Mouse (Mus musculus) cerebellum, postnatal 36 days (tissue): Measurements from ENCODE around the gene Fstl5.

Source experiments
- DNase-seq, 2 experiments: peaks; one replicate each; pipeline ENCODE4 v3.0.0; 2021 to 2022; ENCODE audit warnings: mixed read lengths in 2 of 2

Fstl5 gene

GRCm38 (mm10) chr3:76567346-76567745 is 493.3 kb downstream of the Fstl5 start:
- DNase-seq: no peak

- DNase-seq: no peak
Measured at GRCm38 (mm10) chr3:76572478-76572877, 498.4 kb downstream of the Fstl5 start.

- DNase-seq: no peak
Measured at GRCm38 (mm10) chr3:76572920-76573541, 499.0 kb downstream of the Fstl5 start.

DNA sequence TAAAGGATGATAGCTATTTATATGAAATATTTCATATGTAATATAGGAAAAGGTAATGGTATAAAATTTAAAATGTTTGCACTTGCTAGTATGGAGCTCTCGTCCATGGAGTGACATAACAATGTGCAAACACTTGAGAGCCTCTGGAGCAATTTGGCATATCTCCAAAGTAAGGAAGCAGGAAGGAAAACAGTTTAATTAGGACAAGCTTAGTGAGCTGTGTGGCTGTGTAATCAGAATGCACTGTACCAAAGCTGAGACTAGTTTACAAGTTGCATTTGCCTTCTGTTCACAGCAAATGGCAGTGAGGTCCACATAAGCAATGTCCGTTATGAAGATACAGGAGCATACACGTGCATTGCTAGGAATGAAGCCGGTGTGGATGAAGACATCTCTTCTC is 519.1 kb downstream of the Fstl5 start:
- peak in 1 of 2 experiments; percentile 12 for DNase-seq

DNA sequence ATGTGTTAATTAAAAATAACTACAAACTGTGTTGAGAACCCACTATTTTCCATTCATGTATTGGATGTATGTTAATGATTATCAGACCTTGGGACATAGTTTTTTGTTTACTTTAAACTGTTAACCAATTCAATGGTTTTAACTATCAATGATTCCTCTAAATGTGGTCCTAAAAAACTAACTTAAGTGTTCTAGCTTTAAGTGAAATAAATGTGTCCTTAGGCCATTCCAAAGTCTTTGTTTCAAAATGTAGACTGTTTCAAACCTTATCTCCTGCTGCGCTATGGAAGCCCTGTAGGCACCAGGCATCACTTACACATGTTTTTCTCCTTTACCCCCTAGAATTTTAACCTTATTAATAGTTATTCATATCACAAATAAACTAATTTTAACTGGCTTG is 546.0 kb downstream of the Fstl5 start:
- DNase-seq: no peak

DNA sequence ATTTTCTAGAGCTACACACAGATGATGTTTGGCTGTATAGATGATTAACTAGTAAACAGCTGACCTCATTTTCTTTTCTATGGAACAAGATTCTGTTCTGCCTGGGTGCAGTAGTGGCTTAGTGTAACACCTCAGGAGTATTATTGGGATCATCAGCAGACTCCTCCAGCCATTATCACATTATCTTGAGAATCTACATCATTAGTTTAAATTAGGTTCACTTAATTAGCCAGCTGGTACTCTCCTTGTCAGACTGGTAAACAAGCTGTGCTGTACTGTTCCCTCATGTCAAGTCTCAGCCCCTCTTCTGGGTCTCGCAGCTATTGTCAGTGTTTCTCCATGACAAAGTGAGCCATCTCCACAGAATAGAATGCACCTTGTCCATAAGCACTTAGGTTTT is 580.2 kb downstream of the Fstl5 start:
- no peak for DNase-seq

DNA sequence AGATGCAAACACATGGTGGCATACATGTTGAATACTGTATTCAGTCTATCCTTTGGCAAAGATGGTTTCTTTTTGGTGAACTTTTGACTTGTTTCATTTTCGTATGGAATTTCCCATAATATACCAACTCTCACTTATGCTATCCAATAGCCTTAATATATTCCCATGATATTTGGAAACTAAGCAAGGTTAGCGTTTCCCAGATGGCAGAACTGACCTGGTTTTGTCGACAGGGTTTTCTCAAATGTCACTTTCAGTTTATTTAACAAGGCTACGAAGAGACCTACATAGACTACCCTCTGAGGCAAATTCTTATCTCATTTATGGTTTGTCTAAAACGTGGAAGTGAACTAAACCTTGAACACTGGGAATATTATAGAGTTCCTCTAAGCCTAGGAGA is 596.8 kb downstream of the Fstl5 start:
- no peak for DNase-seq

DNA sequence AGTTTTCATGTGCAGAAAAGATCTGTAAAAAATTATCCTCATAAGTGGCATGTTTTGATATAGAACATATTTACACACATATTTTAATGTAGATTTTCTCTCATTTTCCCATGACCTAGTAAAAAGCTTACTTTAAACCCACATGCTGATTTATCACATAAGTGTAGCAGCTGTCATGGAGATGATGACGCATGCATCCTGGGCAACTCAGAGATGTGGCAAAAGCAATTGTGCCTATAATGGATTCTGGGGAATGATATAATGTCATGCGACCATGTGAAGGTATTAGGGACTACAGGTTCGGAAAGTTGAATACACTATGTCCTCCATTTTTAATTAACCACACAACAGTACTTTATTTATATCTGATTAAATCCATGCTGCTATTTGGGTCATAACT is 601.9 kb downstream of the Fstl5 start:
- no peak for DNase-seq

DNA sequence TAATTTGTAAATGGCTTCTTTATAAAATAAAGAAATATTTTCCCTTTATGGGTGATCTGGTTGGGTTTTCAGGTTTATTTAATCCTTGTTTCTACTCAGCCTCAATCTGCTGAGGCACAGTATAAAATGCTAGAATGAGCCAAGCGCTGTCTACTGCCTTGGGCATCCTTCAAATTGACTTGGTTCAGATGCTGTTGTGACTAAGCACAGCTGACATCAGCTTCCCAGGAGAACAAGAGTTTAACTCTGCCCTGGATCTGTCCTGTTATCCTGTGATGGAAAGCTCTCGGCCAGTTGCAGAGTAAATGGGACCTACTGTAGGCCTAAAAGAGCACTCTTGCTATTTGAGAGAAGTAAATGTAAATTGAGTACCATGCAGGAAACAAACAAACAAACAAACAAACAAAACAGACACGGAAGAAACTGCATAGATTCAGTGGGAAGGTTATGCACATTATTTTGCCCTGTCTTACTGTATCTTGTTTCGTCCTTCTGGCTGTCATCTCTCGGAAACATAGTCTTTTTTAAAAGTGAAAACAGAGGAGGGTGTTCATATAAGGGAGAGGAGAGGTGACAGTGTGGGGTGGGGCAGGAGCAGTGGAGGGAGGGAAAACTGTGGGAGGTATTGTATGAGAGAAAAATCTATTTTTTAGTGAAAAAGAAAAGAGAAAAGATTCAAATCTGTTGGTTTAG is 605.9 kb downstream of the Fstl5 start:
- DNase-seq: no peak

- no peak for DNase-seq
Measured at GRCm38 (mm10) chr3:76680546-76680883, 606.4 kb downstream of the Fstl5 start.

- DNase-seq: no peak
Measured at GRCm38 (mm10) chr3:76697134-76697629, 623.1 kb downstream of the Fstl5 start.

DNA sequence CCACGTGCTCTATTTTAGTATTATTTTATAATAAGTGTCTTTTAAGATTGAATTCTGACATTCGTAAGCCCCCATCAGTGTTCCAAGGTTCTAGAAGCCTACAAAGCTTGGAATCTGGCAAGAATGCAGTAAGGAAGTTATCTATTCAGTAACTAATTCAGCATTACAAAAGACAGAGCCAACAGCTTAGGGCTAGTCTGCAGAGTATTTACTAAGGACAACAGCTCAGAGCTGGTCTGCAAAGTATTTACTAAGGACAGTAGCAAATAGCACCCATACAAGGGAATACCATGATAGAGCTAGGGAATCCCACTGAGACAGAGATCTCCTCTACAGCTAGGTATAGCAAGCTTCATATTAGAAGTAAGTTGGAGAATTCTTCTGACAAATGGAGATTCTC is 665.2 kb downstream of the Fstl5 start:
- DNase-seq: no peak
